Mouse (Mus musculus) cerebellum, adult 18-20 months (tissue): Measurements from ENCODE around the gene Apobec2.
A peak's percentile ranks its signal among the peaks of the same experiment; 100 is the strongest.

Experiments
- DNase-seq, 2 experiments: peaks; one replicate each; pipeline ENCODE4 v3.0.0; 2021

The Apobec2 gene

DNA sequence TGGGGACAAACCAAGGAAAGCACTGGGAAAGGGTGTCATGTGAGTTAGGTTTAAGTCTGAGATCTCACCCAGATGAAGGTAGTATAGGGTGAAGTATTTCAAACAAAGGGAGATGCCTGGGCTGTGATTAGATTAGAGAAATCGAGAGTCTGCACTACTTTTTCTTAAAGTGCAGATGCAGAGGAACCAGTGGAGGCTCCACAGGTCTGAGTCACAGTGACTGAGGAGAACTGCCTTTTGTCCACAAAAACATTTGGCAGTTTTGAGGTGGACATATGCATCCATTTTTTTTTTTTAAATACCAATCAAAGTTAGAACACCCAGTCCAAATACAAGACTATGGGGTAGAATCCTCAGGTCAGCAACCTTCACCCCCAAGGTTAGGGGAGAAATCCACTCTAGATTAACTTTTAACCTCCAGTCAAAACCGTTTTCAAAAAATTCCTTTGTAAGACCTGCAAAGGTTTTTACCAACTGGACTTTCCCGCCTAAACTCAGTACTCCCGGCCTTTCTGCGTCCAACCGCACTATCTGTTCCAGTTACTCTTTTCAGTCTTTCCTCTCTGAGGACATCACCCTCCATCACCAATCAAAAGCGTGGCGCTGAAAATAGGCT lies 24.7 kb downstream of the Apobec2 start:
- peak in 1 of 2 experiments; percentile 29 for DNase-seq

DNA sequence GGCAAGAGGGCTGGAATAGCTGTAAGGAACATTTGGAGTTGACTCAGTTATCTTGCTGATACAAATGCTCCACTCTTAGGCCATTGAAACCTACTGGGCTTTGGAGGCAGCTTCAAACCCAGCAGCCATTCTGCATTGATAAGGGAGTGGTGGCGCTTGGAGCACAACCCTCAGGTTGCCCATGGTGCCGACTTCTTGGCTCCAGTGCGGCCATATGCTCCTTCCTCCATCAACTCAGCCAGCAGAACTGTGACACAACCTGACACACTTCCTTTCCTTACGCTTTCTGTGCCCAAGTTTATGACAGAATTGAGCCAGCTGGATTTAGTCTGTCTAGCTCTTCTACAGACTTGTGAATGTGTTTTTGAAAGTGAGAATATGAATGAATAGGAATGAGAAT lies 25.6 kb downstream of the Apobec2 start:
- peak; percentile 28 to 39 for DNase-seq

DNA sequence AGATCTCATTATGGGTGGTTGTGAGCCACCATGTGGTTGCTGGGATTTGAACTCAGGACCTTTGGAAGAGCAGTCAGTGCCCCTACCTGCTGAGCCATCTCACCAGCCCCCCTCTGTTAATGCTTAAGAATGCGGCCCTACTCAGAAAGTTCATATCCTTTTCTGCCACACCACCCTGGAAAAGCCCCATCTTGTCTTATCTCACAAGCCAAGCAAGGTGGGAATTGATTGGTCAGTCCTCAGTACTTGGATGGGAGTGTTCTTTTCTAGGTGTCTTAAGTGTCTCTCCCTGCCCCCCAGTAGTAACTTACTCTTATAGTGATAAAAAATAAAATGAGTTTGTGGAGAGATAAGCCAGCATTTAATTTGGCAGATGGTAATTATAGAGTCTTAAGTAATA lies 28.0 kb downstream of the Apobec2 start:
- no peak for DNase-seq

DNA sequence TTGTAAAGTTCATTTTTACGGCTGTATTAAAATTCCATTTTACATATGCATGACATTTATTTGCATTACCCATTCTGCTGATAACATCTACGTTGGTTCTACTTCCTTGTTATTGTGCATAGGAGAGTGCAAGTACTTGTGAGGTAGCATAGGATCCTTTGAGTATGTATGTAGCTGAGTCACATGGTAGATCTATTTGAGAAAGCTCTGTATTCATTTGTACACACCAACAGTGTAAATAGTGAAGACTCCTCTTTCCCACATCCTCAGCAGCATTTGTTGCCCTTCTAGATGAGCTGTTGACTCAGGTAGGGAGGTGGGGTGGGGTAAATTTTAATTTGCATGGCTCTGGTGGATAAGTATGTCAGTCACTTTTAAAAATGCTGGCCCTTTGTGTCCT lies 28.9 kb downstream of the Apobec2 start:
- DNase-seq = no peak

DNA sequence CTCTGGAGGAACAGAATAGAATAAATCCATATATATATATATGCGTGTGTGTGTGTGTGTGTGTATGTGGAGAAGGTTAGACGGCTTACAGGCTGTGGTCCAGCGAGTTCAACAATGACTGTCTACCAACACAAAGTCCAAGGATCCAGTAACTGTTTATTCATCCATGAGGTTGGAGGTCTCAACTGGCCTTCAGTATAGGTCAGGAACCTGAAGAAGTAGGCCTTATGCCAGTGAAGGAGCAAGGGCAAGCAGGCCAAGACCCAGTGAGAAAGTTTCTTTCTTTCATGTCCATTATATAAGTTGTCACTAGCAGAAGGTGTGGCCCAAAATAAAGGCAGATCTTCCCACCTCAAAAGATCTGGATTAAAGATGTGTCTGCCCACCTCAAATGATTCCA lies 30.0 kb downstream of the Apobec2 start:
- no peak for DNase-seq

DNA sequence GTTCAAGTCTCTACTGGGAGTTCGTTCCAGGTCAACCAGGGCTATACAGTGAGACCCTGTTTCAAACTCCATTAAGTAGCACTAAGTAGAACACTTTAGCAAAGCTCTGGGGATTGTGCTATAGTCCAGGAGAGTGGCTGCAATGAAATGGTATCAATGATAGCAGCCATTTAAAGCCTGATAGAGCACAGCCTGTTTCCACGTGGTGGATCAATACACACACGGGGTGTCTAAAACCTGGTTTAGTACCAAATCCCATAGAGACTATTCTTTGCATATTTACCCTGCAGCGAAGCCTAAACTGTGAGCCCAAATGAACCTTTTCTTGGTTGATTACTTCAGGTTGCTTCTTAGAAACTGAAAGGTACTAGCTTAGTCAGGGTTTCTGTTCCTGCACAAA lies 31.0 kb downstream of the Apobec2 start:
- DNase-seq = no peak

DNA sequence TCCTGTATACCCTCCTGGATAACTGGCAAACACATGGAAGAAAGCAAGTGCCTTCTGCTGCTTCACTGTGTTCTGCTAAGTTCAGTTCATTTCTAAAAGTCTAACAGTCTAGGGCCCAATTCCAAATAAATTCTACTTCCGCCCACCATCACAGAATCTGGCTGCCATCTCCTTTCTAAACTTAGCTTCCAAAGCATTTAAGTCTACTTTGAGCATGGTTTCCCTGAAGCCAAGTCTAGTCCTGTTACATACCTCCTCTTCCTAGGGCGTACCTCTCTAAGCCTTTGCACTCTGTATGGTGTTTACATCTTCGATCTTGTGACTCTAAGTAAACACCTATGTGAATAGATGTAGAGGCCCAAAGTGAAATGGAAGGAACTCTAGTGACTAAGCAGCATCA lies 40.1 kb downstream of the Apobec2 start:
- DNase-seq = no peak

DNA sequence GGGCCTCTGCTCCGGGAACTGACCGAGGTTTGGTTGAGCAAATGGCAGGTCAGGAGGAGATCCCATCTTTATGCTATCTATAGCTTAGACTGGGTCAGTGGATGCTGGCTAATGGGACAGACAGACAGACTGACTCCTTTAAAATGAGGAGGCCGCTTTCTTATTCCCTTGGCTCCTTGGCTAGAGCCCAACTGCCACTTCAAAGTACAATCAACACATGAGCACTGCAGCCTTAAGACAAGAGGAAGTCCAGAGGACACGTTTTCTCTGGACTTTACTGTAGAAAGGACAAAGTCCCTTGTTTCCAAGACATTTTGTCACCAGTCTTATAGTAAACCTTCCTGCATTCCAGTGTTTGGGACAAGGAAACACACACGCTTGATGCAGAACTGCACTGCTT lies 41.3 kb downstream of the Apobec2 start:
- no peak for DNase-seq

DNA sequence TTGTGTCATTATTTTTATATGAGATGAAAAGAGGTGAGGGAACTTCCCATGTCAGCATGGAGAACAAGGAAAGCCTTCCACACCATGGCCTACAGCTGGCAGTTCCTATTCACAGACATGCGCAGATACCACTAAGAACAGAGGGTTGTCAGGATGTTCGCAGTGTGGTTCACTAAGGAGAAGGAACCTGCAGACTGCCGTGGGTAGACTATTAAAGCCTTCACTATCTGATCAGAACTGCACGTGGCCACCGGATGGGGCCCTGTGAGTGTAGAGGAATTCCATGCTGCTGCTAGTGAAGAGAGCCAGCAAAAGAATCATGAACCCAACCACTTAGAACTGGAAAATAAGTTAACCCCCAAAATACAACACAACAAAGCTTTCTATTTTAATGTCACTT lies 43.3 kb downstream of the Apobec2 start:
- DNase-seq = no peak

DNA sequence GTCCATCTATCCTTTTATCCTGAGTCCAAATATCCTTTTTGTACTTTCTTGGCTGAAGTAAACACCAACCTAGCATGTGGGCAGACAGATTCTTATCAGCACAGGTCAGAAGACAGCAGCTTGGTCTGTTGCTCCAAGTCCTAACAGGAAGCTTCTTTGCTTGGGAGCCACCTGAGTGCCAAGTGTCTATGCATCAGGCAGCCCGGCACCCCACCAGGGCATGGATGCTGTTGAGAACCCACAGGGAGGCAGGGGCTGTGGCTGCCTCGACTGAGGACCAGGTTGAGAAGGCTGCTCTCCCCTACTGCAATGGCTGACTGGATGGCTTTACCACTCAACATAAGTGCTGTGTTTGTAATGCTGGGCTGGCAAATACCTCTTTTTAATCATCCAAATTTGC lies 44.1 kb downstream of the Apobec2 start:
- DNase-seq = no peak

DNA sequence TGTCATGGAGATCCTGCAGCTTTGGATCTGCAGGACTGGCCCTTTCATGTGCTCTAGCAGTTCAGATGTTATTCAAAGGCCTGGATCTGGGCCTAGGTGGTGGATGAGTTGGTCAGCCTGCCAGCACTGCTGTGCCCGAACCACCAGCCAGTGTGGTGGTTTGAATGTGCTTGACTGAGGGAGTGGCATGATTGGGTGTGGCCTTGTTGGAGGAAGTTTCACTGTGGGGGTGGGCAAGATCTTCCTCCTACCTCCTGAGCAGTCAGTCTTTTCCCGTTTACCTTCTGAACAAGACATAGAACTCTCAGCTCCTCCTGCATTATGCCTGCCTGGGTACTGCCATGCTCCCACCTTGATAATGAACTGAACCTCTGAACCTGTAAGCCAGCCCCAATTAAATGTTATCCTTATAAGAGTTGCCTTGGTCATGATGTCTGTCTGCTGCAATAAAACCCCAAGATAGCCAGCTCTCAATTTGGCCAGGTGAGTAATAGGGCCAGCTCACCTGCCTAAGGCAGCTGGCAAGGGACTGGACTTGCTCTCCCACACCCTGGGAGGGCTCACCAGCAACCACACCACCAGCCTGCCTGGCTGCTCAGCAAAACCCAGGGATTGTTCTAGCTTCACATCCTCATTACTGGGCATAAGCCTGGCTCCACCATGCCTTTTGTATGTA lies 46.8 kb downstream of the Apobec2 start:
- no peak for DNase-seq

DNA sequence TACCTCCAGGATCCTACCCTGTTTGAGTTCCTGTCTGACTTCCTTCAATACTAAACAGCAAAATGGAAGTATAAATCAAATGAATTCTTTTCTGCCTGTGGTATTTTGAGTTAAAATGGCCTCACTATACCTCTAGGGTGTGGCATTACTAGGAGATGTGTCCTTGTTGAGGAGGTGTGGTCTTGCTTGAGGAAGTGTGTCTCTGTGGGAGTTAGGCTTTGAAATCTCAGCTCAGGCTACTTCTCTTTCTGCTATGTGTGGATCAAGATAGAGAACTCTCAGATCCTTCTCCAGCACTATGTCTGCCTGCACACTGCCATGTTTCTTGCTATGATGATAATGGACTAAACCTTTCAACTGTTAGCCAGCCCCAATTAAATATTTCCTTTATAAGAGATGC lies 53.7 kb downstream of the Apobec2 start:
- no peak for DNase-seq

DNA sequence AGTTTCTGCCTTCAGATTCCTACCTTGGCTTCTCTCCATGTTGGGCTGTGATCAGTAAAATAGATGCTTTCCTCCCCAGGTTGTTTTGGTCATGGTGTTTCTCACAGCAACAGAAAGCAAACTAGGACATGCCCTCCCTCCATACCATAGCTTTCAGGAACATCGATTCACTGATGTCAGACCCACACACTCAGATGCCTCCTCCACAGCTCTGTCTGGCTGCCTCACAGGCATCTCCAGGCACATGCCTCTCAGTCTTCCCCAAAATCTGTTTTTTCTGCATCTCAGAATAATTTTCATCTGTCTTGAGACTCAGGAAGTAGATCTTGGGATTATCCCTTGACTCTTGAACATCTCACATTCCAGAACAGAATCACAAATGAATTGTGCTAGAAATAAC lies 56.6 kb downstream of the Apobec2 start:
- no peak for DNase-seq

DNA sequence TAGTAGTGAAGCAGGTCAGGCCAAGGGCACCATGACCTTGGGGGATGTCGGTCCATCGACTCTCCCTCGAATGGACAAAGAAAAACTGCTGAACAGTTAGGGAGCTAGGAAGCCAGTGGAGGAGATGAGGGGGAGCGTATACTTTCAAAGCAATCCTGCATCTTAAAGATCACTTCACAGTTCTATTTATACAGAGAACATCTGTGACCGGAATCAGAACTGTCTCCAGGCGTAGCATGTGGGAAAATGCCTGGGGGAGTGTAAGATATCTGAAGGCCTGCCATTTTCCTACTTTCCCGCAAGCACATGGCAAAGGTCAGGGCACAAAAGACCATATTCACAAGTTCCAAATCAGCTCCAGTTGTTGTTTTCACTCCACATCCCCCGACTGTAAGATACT lies 59.7 kb downstream of the Apobec2 start:
- no peak for DNase-seq

DNA sequence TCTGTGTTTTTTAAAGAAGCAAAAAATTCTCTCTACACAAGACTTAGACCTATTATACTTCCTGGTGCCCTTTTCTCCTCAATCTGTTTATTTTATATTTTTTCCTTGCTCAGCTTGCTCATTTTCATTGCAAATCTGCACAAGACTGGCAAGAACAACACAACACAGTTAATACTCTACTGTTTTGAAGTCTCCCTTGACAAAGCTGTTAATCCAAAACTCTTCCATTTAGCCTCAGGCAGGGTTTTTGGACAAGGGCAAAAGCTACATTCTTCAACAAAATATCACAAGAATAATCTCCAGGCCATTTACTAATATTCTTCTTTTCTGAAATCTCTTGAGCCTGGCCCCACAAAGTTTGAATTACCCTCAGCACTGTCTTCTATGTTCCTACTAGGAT lies 61.1 kb downstream of the Apobec2 start:
- no peak for DNase-seq
